Mouse (Mus musculus) ES-E14 (cell line): ENCODE results near the gene Rmnd5b. TPM values are rescaled to one million over a fixed set of nuclear protein-coding genes. Genes with fewer than 3 reads are reported as not detected.

Experiments used
- DNase-seq: peaks from one replicate; pipeline ENCODE4 v3.0.0-alpha.2; 2013; ENCODE audit warnings: low read depth, low spot score
- H3K27ac ChIP-seq: 2 replicates; pipeline ENCODE4 v1.5.1; 2012; ENCODE audit warnings: low read depth, mild to moderate bottlenecking, low read length, moderate library complexity, mixed read lengths; ENCODE audit not compliant: poor library complexity, insufficient read depth, severe bottlenecking
- H3K36me3 ChIP-seq: 2 replicates; pipeline ENCODE4 v1.6.1; 2012; ENCODE audit warnings: mild to moderate bottlenecking, low read length, moderate library complexity, mixed read lengths; ENCODE audit not compliant: control insufficient read depth, poor library complexity, insufficient read depth, severe bottlenecking
- H3K4me1 ChIP-seq, 2 experiments: fragments of 150-350 bp in 1 of 2; sonication (generic) in 1 of 2; 2 replicates each; pipeline ENCODE4 v1.6.1; 2012; ENCODE audit warnings: low read length in 2 of 2, mild to moderate bottlenecking in 1 of 2, mixed read lengths in 1 of 2; ENCODE audit not compliant: control insufficient read depth in 2 of 2, insufficient read depth in 2 of 2, poor library complexity in 1 of 2
- H3K4me3 ChIP-seq, 2 experiments: fragments of 150-350 bp in 1 of 2; sonication (generic) in 1 of 2; 2 replicates each; pipeline ENCODE4 v1.5.1; 2012; ENCODE audit warnings: low read length in 2 of 2, low read depth in 1 of 2, mild to moderate bottlenecking in 1 of 2, mixed read lengths in 1 of 2; ENCODE audit not compliant: insufficient read depth in 1 of 2, poor library complexity in 1 of 2, severe bottlenecking in 1 of 2
- H3K9ac ChIP-seq: 2 replicates; pipeline ENCODE4 v1.6.1; 2012; ENCODE audit warnings: low read depth, mild to moderate bottlenecking, low read length, mixed read lengths; ENCODE audit not compliant: poor library complexity, insufficient read depth, severe bottlenecking
- H3K9me3 ChIP-seq: fragments of 150-350 bp; sonication (generic); 2 replicates; pipeline ENCODE4 v1.6.1; 2012; ENCODE audit warnings: low read depth, mild to moderate bottlenecking, low read length; ENCODE audit not compliant: control insufficient read depth, insufficient read depth
- CHD2 ChIP-seq: IDR thresholded peaks from 2 replicates; pipeline ENCODE4 v1.6.1; 2014; ENCODE audit warnings: mild to moderate bottlenecking, low read depth, low read length, inconsistent platforms
- HCFC1 ChIP-seq: IDR thresholded peaks from 2 replicates; pipeline ENCODE4 v1.6.1; 2012; ENCODE audit warnings: low read length, inconsistent platforms, borderline replicate concordance; ENCODE audit not compliant: insufficient read depth
- MAFK ChIP-seq: IDR thresholded peaks from 2 replicates; pipeline ENCODE4 v1.6.1; 2014; ENCODE audit warnings: mild to moderate bottlenecking, low read depth, low read length, inconsistent platforms; ENCODE audit not compliant: insufficient read depth
- ZC3H11A ChIP-seq: IDR thresholded peaks from 2 replicates; pipeline ENCODE4 v1.6.1; 2012; ENCODE audit warnings: low read depth, mild to moderate bottlenecking, inconsistent platforms, low read length, borderline replicate concordance
- ZNF384 ChIP-seq: IDR thresholded peaks from 2 replicates; pipeline ENCODE4 v1.6.1; 2012; ENCODE audit warnings: low read depth, low read length, inconsistent platforms
- in situ Hi-C, 2 experiments: fragments of 600-800 bp; cut with MboI; formaldehyde crosslinking; loops; one replicate each; pipeline ENCODE4 v1.15.1; 2025; ENCODE audit warnings: low sequenced_read_pairs in 2 of 2, inconsistent platforms in 1 of 2; ENCODE audit not compliant: unreplicated experiment in 2 of 2
- total RNA-seq: library from RNA; depleted of rRNA; stranded (reverse); fragments of 300-350 nt; gene quantifications from 2 replicates; pipeline ENCODE4 v1.2.3, GENCODE M21; 2012; rRNA removed

Rmnd5b gene
- total RNA-seq: 41.1 and 96.5 TPM in 2 replicates

GRCm38 (mm10) chr11:51635525-51636322 is at the start of gene Rmnd5b:
Rmnd5b (minus strand) TSS chr11:51635896.
- peak within 1 kb of the TSS; percentile 69 to 93 for H3K4me3 ChIP-seq
- in situ Hi-C loops: no loop called here
- no peak for TF ChIP-seq CHD2
- TF ChIP-seq HCFC1: peak; percentile 60; the same call in 1 of the 2 replicates
- H3K9me3 ChIP-seq: no peaks in the 10 kb centered on the region
- H3K27ac ChIP-seq: peak within 1 kb of the TSS; percentile 87
- peak within 1 kb of the TSS; percentile 85 for H3K9ac ChIP-seq
- peaks cover 9% of the 10 kb centered on the region for H3K36me3 ChIP-seq
- no peak for DNase-seq
- H3K4me1 ChIP-seq: peaks cover 5 to 17% of the 10 kb centered on the region in 2 experiments; a peak in 3 of 4 replicates

GRCm38 (mm10) chr11:51681976-51682374 is 46.3 kb upstream of the Rmnd5b start:
- Histone ChIP-seq H3K4me3 (no peak overlapping the region), H3K27ac (no peak overlapping the region), H3K9ac (no peak overlapping the region), H3K36me3 (peaks cover 7% of the 10 kb centered on the region), H3K4me1 (0 out of 4 replicates have a peak, but pooled peaks cover 0 to 4% of the 10 kb centered on the region in 2 experiments), H3K9me3 (no peaks in the 10 kb centered on the region)
- no peak for TF ChIP-seq CHD2
- TF ChIP-seq MAFK: no peak
- TF ChIP-seq HCFC1: no peak
- TF ChIP-seq ZC3H11A: no peak
- in situ Hi-C loops: loop anchor here (5.0 to 10.0 kb wide), 2 partner anchors 65 to 67 kb away; partner anchors contain the start of gene Nhp2 (in 2 of the 2)
- no peak for DNase-seq

- in situ Hi-C loops: loop anchor here (5.0 to 10.0 kb wide), 2 partner anchors 64 to 67 kb away; partner anchors contain the start of gene Nhp2 (in 2 of the 2)
- no peak overlapping the region for H3K4me3 ChIP-seq
- no peak overlapping the region for H3K27ac ChIP-seq
Observed at GRCm38 (mm10) chr11:51681324-51681975, 45.8 kb upstream of the Rmnd5b start.

GRCm38 (mm10) chr11:51679466-51679865 is 43.8 kb upstream of the Rmnd5b start:
- no peak overlapping the region for H3K4me3 ChIP-seq
- 0 out of 4 replicates have a peak, but pooled peaks cover 0 to 4% of the 10 kb centered on the region in 2 experiments for H3K4me1 ChIP-seq
- no peak overlapping the region for H3K9ac ChIP-seq
- H3K36me3 ChIP-seq: no peaks in the 10 kb centered on the region
- H3K9me3 ChIP-seq: no peaks in the 10 kb centered on the region
- H3K27ac ChIP-seq: no peak overlapping the region
- DNase-seq: no peak
- TF ChIP-seq HCFC1 (no peak), MAFK (no peak), ZC3H11A (no peak), ZNF384 (no peak), CHD2 (no peak)
- in situ Hi-C loops: no loop called here

More at GRCm38 (mm10) chr11:51681324-51681975, 45.8 kb upstream of the Rmnd5b start:
- peak; percentile 86 for TF ChIP-seq ZC3H11A
- TF ChIP-seq MAFK: no peak
- Histone ChIP-seq H3K9ac (no peak overlapping the region), H3K9me3 (no peaks in the 10 kb centered on the region), H3K36me3 (peaks cover 7% of the 10 kb centered on the region), H3K4me1 (0 out of 4 replicates have a peak, but pooled peaks cover 0 to 4% of the 10 kb centered on the region in 2 experiments)
- peak; percentile 88 for DNase-seq
